Mouse (Mus musculus): ENCODE results near the gene Cd27. TPM values are rescaled to one million over a fixed set of nuclear protein-coding genes. Genes with fewer than 3 reads are reported as not detected.

The Cd27 gene
- total and polyA plus RNA-seq, 2 experiments from 2014 or later, result 0.33 TPM; not detected in 1

DNA sequence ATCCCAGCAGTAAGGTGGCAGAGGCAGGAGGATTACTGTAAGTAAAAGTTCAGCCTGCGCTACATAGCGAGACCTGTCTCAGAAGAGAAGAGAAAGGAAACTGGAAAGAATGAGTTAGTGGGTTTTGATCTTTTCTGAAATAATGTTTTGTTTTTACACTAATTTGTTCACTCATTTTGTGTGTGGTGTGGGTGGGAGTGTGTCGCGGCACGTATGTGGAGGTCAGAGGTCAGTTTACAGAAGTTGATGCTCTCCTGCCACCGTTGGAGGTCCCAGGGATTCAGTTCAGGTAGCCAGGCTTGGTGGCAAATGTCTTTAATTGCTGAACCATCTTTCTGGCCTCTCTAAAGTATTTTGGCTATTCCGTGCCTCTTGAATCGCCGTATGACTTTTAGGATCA is 27.4 kb upstream of the Cd27 start:
- Histone ChIP-seq H3K4me3 (ENCODE audit: low read depth, low read length) (no peak overlapping the region), H3K4me1 (ENCODE audit: insufficient read depth) (no peaks in the 10 kb centered on the region), H3K27me3 (ENCODE audit: insufficient read depth, low read length) (no peaks in the 10 kb centered on the region), H3K4me2 (ENCODE audit: low read depth) (no peak overlapping the region), H3K27ac (ENCODE audit: low read depth, low read length) (no peak overlapping the region), H3K9me3 (ENCODE audit: low read length) (no peaks in the 10 kb centered on the region), H3K9ac (no peak overlapping the region), H3K36me3 (ENCODE audit: insufficient read depth) (no peaks in the 10 kb centered on the region)
- ATAC-seq, result no peak
- no peak for DNase-seq
- TF ChIP-seq CTCF (IDR thresholded peaks at IDR 0.05; ENCODE audit: low read depth), result no peak
- WGBS, result 91% methylated on average over 9 of the region's 9 CpGs

DNA sequence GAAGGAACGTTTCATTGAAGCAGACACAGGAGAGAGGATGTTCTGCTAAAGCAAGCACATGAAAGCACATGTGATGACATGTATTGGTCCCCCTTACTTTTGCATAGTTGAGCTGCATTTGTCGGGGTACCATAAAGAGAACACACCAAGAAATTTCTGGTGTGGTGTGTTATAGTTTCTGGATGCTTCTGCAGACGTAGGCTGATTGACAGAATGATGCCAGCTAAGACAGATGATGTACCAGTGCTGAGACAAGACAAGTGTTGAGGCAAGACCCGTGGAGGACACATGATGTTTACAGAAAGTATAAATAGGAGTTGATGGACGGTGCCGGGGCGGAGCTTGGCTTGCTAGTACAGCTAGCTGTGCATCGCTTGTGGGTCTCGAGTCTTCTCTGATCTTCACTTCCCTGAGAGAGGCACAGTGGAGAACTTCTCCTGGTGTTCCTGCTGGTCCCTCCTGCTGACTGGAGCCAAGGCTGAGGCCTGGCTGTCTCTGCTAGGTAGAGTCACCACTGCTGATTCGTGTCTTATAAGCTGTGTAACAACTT is 23.3 kb upstream of the Cd27 start:
- no peaks in the 10 kb centered on the region for H3K4me1 ChIP-seq (ENCODE audit: insufficient read depth)
- DNase-seq (no peak), ATAC-seq (no peak)
- 85% methylated on average over 10 of the region's 10 CpGs for WGBS
- H3K4me3 ChIP-seq (ENCODE audit: low read depth, low read length), result no peak overlapping the region
- no peaks in the 10 kb centered on the region for H3K9me3 ChIP-seq (ENCODE audit: low read length)
- H3K9ac ChIP-seq, result no peak overlapping the region
- H3K27me3 ChIP-seq (ENCODE audit: insufficient read depth, low read length), result no peaks in the 10 kb centered on the region
- H3K27ac ChIP-seq (ENCODE audit: low read depth, low read length), result no peak overlapping the region
- no peaks in the 10 kb centered on the region for H3K36me3 ChIP-seq (ENCODE audit: insufficient read depth)
- no peak overlapping the region for H3K4me2 ChIP-seq (ENCODE audit: low read depth)
- TF ChIP-seq CTCF (IDR thresholded peaks at IDR 0.05; ENCODE audit: low read depth), result no peak

DNA sequence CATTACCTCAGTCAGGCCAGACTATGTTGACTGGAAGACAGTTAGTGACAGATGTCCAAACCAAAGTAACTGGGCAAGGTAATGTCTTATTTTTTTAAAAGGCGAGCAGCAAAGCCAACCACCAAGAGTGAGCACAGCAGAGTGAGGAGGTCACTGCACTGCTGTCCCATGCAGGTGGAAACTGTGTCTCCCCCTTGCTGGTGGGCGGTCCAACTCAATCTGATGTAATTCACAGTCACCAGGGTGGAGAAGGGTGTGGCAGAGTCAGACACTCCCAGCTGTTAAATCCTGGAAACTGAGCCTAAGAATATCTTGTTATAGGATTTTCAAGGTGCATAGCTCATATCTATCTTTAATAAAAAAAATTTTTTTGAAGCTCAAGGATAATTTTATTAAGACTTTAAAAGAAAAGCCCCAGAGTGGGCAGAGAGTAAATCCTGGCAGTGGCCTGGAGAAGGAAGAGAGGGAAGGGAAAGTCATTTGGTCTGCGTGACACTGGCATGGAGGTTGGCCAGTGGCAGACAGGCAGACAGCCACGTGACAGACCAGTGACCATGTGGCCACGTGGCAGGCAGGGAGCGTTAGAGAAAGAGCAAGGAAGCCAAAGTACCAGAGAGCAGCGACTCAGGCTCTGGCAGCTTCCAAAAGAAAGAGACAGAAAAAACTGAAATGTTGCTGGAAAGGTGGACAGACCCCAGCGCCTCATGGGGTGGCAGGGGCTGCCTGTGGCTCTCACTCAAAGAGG is 19.6 kb upstream of the Cd27 start:
- no peak overlapping the region for H3K27ac ChIP-seq (ENCODE audit: low read depth, low read length)
- no peak for ATAC-seq
- H3K27me3 ChIP-seq (ENCODE audit: insufficient read depth, low read length), result no peaks in the 10 kb centered on the region
- H3K4me1 ChIP-seq (ENCODE audit: insufficient read depth), result no peaks in the 10 kb centered on the region
- DNase-seq, result no peak
- no peak overlapping the region for H3K4me3 ChIP-seq (ENCODE audit: low read depth, low read length)
- WGBS, result 80% methylated on average over 8 of the region's 8 CpGs
- no peak for TF ChIP-seq CTCF (IDR thresholded peaks at IDR 0.05; ENCODE audit: low read depth)
- no peaks in the 10 kb centered on the region for H3K36me3 ChIP-seq (ENCODE audit: insufficient read depth)
- no peaks in the 10 kb centered on the region for H3K9me3 ChIP-seq (ENCODE audit: low read length)
- H3K4me2 ChIP-seq (ENCODE audit: low read depth), result no peak overlapping the region
- no peak overlapping the region for H3K9ac ChIP-seq

DNA sequence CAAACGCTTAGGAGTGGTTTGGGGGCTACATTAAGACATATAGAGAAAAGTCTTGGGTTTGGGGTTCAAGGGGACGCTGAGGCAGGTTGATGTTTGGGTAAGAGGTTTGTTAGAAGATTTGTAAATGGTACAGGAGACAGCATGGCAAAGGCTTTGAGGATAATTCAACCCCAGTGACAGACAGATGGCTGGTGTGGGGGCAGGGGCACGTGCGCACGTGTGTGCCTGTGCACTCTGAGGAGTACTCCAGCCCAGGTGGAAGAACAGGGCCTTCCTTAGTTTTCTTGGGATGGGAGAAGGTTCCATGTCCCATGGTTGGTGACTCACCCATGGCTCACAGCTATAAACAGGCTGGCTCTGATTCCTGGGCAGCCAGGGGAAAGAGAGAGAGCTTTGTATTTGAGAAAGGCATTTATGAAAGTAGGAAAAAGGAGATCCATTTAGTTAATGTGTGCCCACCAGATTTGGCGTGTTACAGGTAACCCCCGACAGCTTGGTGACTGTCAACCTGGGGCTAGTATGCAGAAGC is 18.8 kb upstream of the Cd27 start:
- 90% methylated on average over 7 of the region's 7 CpGs for WGBS
- Histone ChIP-seq H3K9me3 (ENCODE audit: low read length) (no peaks in the 10 kb centered on the region), H3K27ac (ENCODE audit: low read depth, low read length) (no peak overlapping the region), H3K4me3 (ENCODE audit: low read depth, low read length) (no peak overlapping the region), H3K9ac (no peak overlapping the region), H3K36me3 (ENCODE audit: insufficient read depth) (no peaks in the 10 kb centered on the region), H3K4me1 (ENCODE audit: insufficient read depth) (no peaks in the 10 kb centered on the region), H3K4me2 (ENCODE audit: low read depth) (no peak overlapping the region), H3K27me3 (ENCODE audit: insufficient read depth, low read length) (no peaks in the 10 kb centered on the region)
- TF ChIP-seq CTCF (IDR thresholded peaks at IDR 0.05; ENCODE audit: low read depth), result no peak
- no peak for DNase-seq
- ATAC-seq, result no peak

DNA sequence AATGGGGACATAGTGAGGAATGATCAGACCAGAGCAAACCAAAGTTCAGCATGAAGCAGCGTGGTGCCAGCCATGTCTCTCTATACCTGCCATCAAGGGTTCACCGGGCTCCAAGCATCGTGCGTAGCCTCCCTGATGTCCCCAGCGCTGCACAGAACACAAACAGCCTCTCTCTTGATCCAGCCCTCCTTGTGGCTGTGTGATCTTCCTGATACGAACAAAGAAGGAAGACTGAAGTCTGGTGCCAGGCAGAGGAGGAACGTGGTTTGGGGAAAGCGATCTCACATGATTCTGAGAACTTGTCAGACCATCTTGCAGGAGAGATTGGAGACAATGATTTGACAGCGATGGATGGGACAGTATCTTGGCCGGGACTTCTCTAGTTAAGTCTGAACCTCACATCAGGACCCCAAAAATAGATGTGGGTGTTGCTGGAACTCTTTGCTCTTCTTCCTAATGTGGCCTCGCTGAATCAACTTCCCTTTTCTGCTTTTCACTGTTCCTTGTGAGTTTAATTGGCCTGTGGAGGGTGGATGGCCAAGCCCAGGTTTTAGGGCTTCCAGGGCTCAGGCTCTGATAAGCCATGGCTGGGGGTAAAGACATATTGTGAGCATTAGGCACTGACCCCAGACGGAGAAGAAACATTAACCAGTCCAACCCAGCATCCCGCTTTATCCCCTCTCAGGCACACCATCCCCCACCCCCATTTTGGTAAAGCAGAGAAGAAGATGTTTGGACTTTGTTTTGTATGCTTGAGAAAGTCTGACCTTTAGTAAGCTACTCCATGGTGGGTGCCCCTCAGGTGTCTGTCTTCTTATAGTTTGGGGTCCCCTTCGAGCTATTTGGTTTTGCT is 17.3 kb upstream of the Cd27 start:
- TF ChIP-seq CTCF (IDR thresholded peaks at IDR 0.05; ENCODE audit: low read depth), result no peak
- no peaks in the 10 kb centered on the region for H3K36me3 ChIP-seq (ENCODE audit: insufficient read depth)
- DNase-seq (no peak), ATAC-seq (no peak)
- no peak overlapping the region for H3K9ac ChIP-seq
- no peak overlapping the region for H3K27ac ChIP-seq (ENCODE audit: low read depth, low read length)
- H3K27me3 ChIP-seq (ENCODE audit: insufficient read depth, low read length), result no peaks in the 10 kb centered on the region
- H3K4me3 ChIP-seq (ENCODE audit: low read depth, low read length), result no peak overlapping the region
- no peaks in the 10 kb centered on the region for H3K4me1 ChIP-seq (ENCODE audit: insufficient read depth)
- H3K4me2 ChIP-seq (ENCODE audit: low read depth), result no peak overlapping the region
- no peaks in the 10 kb centered on the region for H3K9me3 ChIP-seq (ENCODE audit: low read length)
- 78% methylated on average over 14 of the region's 14 CpGs for WGBS

DNA sequence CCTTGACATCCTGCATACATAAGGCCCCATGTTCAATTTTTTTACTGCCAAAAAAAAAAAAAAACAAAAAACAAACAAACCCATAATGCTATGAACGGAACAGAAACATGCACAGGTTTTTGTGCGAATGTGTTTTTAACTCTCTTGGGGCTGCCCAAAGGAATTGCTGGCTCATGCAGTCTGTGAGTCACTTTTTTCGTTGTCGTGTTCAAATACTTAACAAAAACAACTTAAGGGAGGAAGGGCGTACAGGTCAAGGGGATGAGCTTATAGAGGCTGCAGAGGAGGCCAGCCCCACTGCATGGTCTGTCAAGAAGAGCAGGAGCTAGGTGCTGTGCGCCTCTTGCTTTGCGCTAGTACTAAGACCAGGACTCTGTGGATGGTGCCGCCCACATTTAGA is 15.9 kb upstream of the Cd27 start:
- TF ChIP-seq CTCF (IDR thresholded peaks at IDR 0.05; ENCODE audit: low read depth), result no peak
- no peaks in the 10 kb centered on the region for H3K9me3 ChIP-seq (ENCODE audit: low read length)
- no peak overlapping the region for H3K4me3 ChIP-seq (ENCODE audit: low read depth, low read length)
- no peak overlapping the region for H3K4me2 ChIP-seq (ENCODE audit: low read depth)
- no peaks in the 10 kb centered on the region for H3K36me3 ChIP-seq (ENCODE audit: insufficient read depth)
- H3K4me1 ChIP-seq (ENCODE audit: insufficient read depth), result no peaks in the 10 kb centered on the region
- 90% methylated on average over 8 of the region's 8 CpGs for WGBS
- no peak overlapping the region for H3K27ac ChIP-seq (ENCODE audit: low read depth, low read length)
- no peak overlapping the region for H3K9ac ChIP-seq
- DNase-seq, result no peak
- no peak for ATAC-seq
- no peaks in the 10 kb centered on the region for H3K27me3 ChIP-seq (ENCODE audit: insufficient read depth, low read length)

DNA sequence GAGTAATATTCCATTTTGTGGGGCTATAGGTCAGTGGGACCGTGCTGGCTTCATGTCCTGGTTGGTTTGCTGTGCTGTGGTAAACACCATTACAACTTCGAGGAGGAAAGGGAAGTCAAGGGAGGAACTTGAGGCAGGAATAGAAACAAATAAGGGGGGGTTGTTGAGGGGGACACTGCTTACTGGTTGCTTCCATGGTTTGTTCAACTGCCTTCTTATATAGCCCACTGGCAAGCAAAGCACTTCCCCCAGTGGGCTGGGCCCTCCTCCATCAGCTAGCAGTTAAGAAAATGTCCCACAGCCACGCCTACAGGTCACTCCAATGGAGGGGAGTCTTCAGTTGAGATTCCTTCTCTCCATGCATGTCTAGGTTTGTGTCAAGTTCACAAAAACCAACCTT is 15.5 kb upstream of the Cd27 start:
- Histone ChIP-seq H3K27me3 (ENCODE audit: insufficient read depth, low read length) (no peaks in the 10 kb centered on the region), H3K9me3 (ENCODE audit: low read length) (no peaks in the 10 kb centered on the region), H3K27ac (ENCODE audit: low read depth, low read length) (no peak overlapping the region), H3K9ac (no peak overlapping the region), H3K36me3 (ENCODE audit: insufficient read depth) (no peaks in the 10 kb centered on the region), H3K4me1 (ENCODE audit: insufficient read depth) (no peaks in the 10 kb centered on the region), H3K4me2 (ENCODE audit: low read depth) (no peak overlapping the region), H3K4me3 (ENCODE audit: low read depth, low read length) (no peak overlapping the region)
- DNase-seq (no peak), ATAC-seq (no peak)
- 80% methylated on average over 3 of the region's 3 CpGs for WGBS
- TF ChIP-seq CTCF (IDR thresholded peaks at IDR 0.05; ENCODE audit: low read depth), result no peak
